Mouse (Mus musculus): ENCODE results near the gene Fam57b. TPM values are rescaled to one million over a fixed set of nuclear protein-coding genes. Genes with fewer than 3 reads are reported as not detected.
A peak's percentile ranks its signal among the peaks of the same experiment; 100 is the strongest.

Fam57b gene
- total RNA-seq, 1 experiment from 2014 or later, result not detected

- ATAC-seq (ENCODE audit: extremely low read depth, insufficient number of reproducible peaks, low FRiP score, poor library complexity, severe bottlenecking), result no peak
These were observed 59.4 kb downstream of the Fam57b start for GRCm38 (mm10) chr7:126856741-126857420.

DNA sequence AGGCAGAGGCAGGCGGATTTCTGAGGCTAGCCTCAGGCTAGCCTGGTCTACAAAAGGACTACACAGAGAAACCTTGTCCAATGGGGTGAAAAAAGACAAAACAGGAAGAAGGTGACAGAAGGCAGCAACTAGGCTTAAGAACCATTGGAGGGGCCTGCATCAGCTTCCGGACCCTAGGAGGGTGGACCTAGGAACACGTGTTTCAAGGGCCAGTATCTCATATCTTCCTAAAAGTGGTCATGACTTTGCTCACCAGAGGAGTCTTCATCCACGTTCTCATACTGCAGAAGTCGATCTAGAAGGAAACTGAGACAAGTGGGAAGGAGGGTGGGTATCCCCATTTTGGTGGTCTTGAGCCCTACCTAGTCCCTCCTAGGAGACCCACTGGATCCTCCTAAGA is 63.5 kb downstream of the Fam57b start:
- no peak for ATAC-seq (ENCODE audit: extremely low read depth, insufficient number of reproducible peaks, low FRiP score, poor library complexity, severe bottlenecking)

DNA sequence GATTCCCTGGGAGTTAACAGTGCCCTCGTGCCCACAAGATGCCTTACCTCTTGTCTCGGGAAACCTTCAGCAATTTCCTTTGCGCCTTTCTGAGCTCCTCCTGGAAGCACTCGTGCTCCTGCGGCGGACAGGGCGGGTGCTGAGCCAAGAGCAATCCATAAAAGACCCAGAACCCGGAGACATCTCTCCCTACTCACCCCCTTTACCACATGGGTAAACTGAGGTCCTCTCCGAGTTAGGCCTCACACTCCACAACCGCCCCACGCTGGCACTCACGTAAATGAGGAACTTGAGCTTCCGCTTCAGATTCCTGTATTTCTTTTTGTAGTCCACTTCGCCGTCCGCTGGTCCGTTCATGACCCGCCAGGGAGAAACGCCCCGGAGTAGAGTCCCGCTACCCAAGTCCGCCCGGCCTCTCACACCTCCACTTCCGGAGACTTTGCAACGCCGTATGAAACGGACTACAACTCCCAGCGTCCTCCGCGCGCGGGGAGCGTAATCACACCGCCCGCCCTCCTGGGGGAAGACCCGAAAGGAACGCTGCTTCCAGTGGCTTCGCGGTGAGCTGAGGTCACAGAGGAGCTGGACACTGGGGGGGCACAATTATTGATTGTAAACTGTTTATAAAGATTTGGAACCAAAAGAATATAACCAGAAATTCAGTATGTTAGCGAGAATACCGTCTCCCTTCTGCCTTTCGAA is 64.1 kb downstream of the Fam57b start, which contains the start of gene Hirip3:
Hirip3 (plus strand) TSS at position 544 of the 702 bp plus-strand sequence.
- ATAC-seq (ENCODE audit: extremely low read depth, insufficient number of reproducible peaks, low FRiP score, poor library complexity, severe bottlenecking), result peak; percentile 79

- ATAC-seq (ENCODE audit: extremely low read depth, insufficient number of reproducible peaks, low FRiP score, poor library complexity, severe bottlenecking), result peak; percentile 61
These were observed 64.8 kb downstream of the Fam57b start, which contains the start of gene Ino80e for GRCm38 (mm10) chr7:126862147-126862784. Gene Ino80e, minus strand, starts transcription at chr7:126862377.

DNA sequence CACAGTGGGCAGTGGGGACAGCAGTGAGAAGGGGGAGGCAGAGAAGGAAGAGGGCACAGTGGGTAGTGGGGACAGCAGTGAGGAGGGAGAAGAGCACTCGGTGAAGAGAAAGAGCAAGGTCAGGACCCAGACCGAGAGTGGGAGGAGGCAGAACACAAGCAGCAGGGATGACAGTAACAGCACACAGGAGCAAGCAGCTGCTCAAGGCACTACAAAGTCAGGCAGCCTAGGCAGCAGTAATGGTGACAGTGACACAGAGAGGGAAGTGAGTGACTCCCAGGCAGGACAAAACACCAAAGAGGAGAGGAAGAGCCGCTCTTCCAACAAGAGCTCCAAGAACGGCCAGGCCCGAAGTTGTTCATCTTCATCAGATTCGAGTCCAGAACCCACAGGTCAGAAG is 66.3 kb downstream of the Fam57b start:
- ATAC-seq (ENCODE audit: extremely low read depth, insufficient number of reproducible peaks, low FRiP score, poor library complexity, severe bottlenecking), result no peak

DNA sequence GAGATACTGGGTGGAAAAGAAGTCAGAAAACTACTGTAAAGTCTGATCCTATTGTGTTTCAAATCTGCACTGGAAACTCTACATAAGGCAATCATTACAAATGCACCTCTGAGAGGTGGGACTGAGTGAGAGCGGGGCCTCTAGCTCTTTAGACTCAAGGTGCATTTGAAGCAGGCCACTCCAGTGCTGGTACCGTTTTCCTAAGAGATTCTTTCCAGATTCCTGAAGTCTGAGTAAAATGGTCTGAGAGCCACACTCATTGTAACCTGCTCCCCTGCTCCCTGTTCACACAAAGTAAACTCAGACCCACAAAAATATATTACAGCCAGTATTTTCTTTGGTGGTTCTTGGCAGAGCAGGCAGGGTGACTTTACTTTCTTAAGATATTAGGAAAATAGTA is 70.1 kb downstream of the Fam57b start:
- no peak for ATAC-seq (ENCODE audit: extremely low read depth, insufficient number of reproducible peaks, low FRiP score, poor library complexity, severe bottlenecking)

DNA sequence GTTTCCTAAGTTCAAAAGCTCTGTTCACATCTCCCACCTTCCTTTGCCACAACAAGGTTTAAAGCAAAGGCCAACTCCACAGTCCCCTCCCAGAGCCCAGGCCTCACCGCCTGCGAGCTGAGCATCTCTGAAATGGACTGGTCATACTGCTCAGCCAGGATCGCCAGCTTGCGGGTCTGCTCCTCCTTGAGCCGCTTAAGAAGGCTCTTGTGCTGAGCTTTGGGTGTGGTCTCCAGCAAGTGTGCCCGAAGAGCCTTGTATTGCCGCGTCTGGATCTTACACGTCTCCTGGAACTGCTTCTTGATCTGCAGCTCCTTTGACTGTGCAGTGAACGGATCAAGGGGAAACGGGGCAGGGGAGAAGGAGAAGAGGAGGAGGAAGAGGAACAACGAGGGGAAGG is 70.5 kb downstream of the Fam57b start:
- ATAC-seq (ENCODE audit: extremely low read depth, insufficient number of reproducible peaks, low FRiP score, poor library complexity, severe bottlenecking), result no peak

GRCm38 (mm10) chr7:126869780-126870519 is 72.5 kb downstream of the Fam57b start:
- no peak for ATAC-seq (ENCODE audit: extremely low read depth, insufficient number of reproducible peaks, low FRiP score, poor library complexity, severe bottlenecking)

DNA sequence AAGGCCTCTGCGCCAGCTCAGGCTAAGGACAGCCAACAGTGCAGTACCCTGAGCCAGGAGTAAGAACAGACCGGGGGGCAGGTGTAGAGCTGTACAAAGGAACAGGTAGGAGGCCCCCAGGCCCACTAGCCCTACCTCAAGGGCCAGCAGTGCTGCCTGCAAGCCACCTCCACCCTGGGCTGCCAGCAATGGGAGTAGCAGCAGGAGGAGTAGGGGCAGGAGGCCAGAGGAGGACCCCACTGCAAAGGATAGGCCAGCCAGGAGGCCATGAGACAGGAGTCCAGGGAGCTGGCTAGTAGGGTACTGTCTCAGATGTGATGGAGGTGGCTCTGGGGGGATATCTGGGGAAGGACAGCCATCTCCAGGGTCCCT is 73.0 kb downstream of the Fam57b start:
- no peak for ATAC-seq (ENCODE audit: extremely low read depth, insufficient number of reproducible peaks, low FRiP score, poor library complexity, severe bottlenecking)

DNA sequence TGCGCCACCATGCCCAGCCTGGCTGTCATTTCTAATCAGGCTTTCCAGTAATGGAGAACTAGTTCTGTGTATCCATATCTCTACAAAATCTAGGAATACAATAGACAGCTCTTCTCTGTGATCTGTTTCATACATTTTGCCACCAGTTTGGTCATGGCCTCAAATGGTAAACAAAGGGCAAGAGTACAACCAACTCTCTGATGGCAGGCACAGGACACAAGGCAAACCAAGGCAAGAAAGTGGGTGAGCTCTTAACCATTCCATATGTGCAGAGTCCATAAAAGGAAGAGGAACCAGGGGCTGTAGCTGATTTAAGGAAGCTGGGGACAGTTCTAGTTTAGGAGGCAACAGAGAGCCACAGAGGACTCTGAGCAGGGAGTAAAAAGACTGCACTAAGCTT is 79.8 kb downstream of the Fam57b start:
- ATAC-seq (ENCODE audit: extremely low read depth, insufficient number of reproducible peaks, low FRiP score, poor library complexity, severe bottlenecking), result no peak

Other genes starting within 250 kb of the Fam57b start
- gene Eif3c, start 231.3 kb upstream of the Fam57b start, total RNA-seq (2017), result 93.6 and 99.5 TPM in 2 replicates
- gene Apobr, start 212.7 kb upstream of the Fam57b start, total RNA-seq (2017), result 90.5 and 117 TPM in 2 replicates
- gene Cln3, start 211.9 kb upstream of the Fam57b start, total RNA-seq (2017), result 97.2 and 102 TPM in 2 replicates
- gene Il27, start 202.7 kb upstream of the Fam57b start, total RNA-seq (2017), result 0.86 and 1.4 TPM in 2 replicates
- 6.9 and 9.5 TPM in 2 replicates for gene Nupr1, start 166.8 kb upstream of the Fam57b start, total RNA-seq (2017)
- 43.8 and 56.5 TPM in 2 replicates for gene Sgf29, start 148.4 kb upstream of the Fam57b start, total RNA-seq (2017)
- 0.93 and 1.1 TPM in 2 replicates for gene Sult1a1, start 121.2 kb upstream of the Fam57b start, total RNA-seq (2017)
- gene Bola2, start 102.3 kb upstream of the Fam57b start, total RNA-seq (2017), result 27.4 and 28.0 TPM in 2 replicates
- 3.3 and 4.2 TPM in 2 replicates for gene Slx1b, start 101.9 kb upstream of the Fam57b start, total RNA-seq (2017)
- gene Coro1a, start 89.9 kb upstream of the Fam57b start, total RNA-seq (2017), result 1,403 and 1,487 TPM in 2 replicates
- gene Mapk3, start 38.1 kb upstream of the Fam57b start, total RNA-seq (2017), result 48.8 and 51.2 TPM in 2 replicates
- 25.8 and 26.5 TPM in 2 replicates for gene Gdpd3, start 31.3 kb upstream of the Fam57b start, total RNA-seq (2017)
- gene Ypel3, start 20.7 kb upstream of the Fam57b start, total RNA-seq (2017), result 367 and 379 TPM in 2 replicates
- gene Tbx6, start 16.2 kb upstream of the Fam57b start, total RNA-seq (2017), result 14.4 and 19.8 TPM in 2 replicates
- gene Ppp4c, start 5.2 kb upstream of the Fam57b start, total RNA-seq (2017), result 210 and 221 TPM in 2 replicates
- gene 4930451I11Rik, start 34.0 kb downstream of the Fam57b start, total RNA-seq (2017), result not detected in 2 replicates
- gene Doc2a, start 49.7 kb downstream of the Fam57b start, total RNA-seq (2017), result not detected in 2 replicates
- 37.7 and 46.2 TPM in 2 replicates for gene Hirip3, start 64.3 kb downstream of the Fam57b start, total RNA-seq (2017)
- gene Ino80e, start 64.7 kb downstream of the Fam57b start, total RNA-seq (2017), result 44.6 and 46.8 TPM in 2 replicates
- gene Taok2, start 87.0 kb downstream of the Fam57b start, total RNA-seq (2017), result 73.7 and 93.1 TPM in 2 replicates
- gene Tmem219, start 125.2 kb downstream of the Fam57b start, total RNA-seq (2017), result 32.3 and 32.6 TPM in 2 replicates
- 29.1 and 32.8 TPM in 2 replicates for gene Kctd13, start 131.2 kb downstream of the Fam57b start, total RNA-seq (2017)
- not detected in 2 replicates for gene Asphd1, start 151.9 kb downstream of the Fam57b start, total RNA-seq (2017)
- 1.7 and 2.9 TPM in 2 replicates for gene Sez6l2, start 152.9 kb downstream of the Fam57b start, total RNA-seq (2017)
- 59.1 and 66.1 TPM in 2 replicates for gene Cdipt, start 178.2 kb downstream of the Fam57b start, total RNA-seq (2017)
- 2.2 and 2.3 TPM in 2 replicates for gene Cdiptos, start 178.4 kb downstream of the Fam57b start, total RNA-seq (2017)
- 106 and 110 TPM in 2 replicates for gene Mvp, start 217.0 kb downstream of the Fam57b start, total RNA-seq (2017)
- 8.4 and 32.4 TPM in 2 replicates for gene Pagr1b, start 218.8 kb downstream of the Fam57b start, total RNA-seq (2017)
- 33.3 and 49.8 TPM in 2 replicates for gene Pagr1a, start 219.7 kb downstream of the Fam57b start, total RNA-seq (2017)
- gene Gm42742, start 223.4 kb downstream of the Fam57b start, total RNA-seq (2017), result 22.7 and 34.7 TPM in 2 replicates
- gene Prrt2, start 223.5 kb downstream of the Fam57b start, total RNA-seq (2017), result 2.6 TPM in 1 of 2 replicates, not detected in the other
- gene Maz, start 229.4 kb downstream of the Fam57b start, total RNA-seq (2017), result 49.3 and 57.7 TPM in 2 replicates
- gene Kif22, start 244.8 kb downstream of the Fam57b start, total RNA-seq (2017), result 1.4 and 2.1 TPM in 2 replicates